Mouse (Mus musculus) lung, embryonic 15.5 days (tissue): ENCODE measurements at regions not wholly inside any gene's neighbourhood (a gene's known extent, or its start where the extent isn't known, plus 50 kb on each side); places are given as distances from the start of the nearest gene placed in this dataset.
"Not testable (repeated sequence)": the region's sequence is repeated elsewhere in the genome, so short reads cannot be mapped to it uniquely, and the experiment has no call there.

Source experiments
- ATAC-seq: fragments of 200-750 bp; cut with Nextera tagmentation; 2 replicates; pipeline ENCODE4 v1.8.0; 2017; ENCODE audit warnings: moderate number of reproducible peaks, borderline replicate concordance; ENCODE audit not compliant: low FRiP score, low TSS enrichment; ENCODE audit errors: extremely low read depth
- H3K27ac ChIP-seq: fragments of 300-500 bp; sonication (generic); 2 replicates; pipeline ENCODE4 v1.5.1; 2015; ENCODE audit warnings: moderate library complexity, mild to moderate bottlenecking, inconsistent platforms
- H3K27me3 ChIP-seq: fragments of 300-500 bp; sonication (generic); 2 replicates; pipeline ENCODE4 v1.6.1; 2015; ENCODE audit warnings: inconsistent platforms
- H3K36me3 ChIP-seq: fragments of 300-500 bp; sonication (generic); 2 replicates; pipeline ENCODE4 v1.6.1; 2015; ENCODE audit warnings: inconsistent platforms
- H3K4me1 ChIP-seq: fragments of 300-500 bp; sonication (generic); 2 replicates; pipeline ENCODE4 v1.6.1; 2015; ENCODE audit warnings: inconsistent platforms
- H3K4me2 ChIP-seq: fragments of 300-500 bp; sonication (generic); 2 replicates; pipeline ENCODE4 v1.6.1; 2015; ENCODE audit warnings: inconsistent platforms, mild to moderate bottlenecking, moderate library complexity
- H3K4me3 ChIP-seq: fragments of 300-500 bp; sonication (generic); 2 replicates; pipeline ENCODE4 v1.5.1; 2015; ENCODE audit warnings: mild to moderate bottlenecking, inconsistent platforms
- H3K9ac ChIP-seq: fragments of 300-500 bp; sonication (generic); 2 replicates; pipeline ENCODE4 v1.6.1; 2015; ENCODE audit warnings: inconsistent platforms
- H3K9me3 ChIP-seq: fragments of 300-500 bp; sonication (generic); 2 replicates; pipeline ENCODE4 v1.6.1; 2016; ENCODE audit warnings: inconsistent platforms
- WGBS: fragments of 180-500 bp; shearing (Covaris S2); methylation state at CpG from one replicate; pipeline ENCODE4 v1.1.7; 2015; 5-methylcytosine and 5-hydroxymethylcytosine counted together

- Histone ChIP-seq H3K4me2 (no peak overlapping the region), H3K36me3 (no peaks in the 10 kb centered on the region), H3K4me1 (peaks cover 12% of the 10 kb centered on the region; the same call in 1 of the 2 replicates), H3K4me3 (no peak overlapping the region), H3K9ac (no peak overlapping the region), H3K27me3 (no peaks in the 10 kb centered on the region), H3K9me3 (no peaks in the 10 kb centered on the region), H3K27ac (no peak overlapping the region)
- 64% methylated on average over 4 of the region's 4 CpGs for WGBS
- ATAC-seq = no peak
Observed at GRCm38 (mm10) chr1:64413181-64413560, 119.3 kb upstream of the Creb1 start.

GRCm38 (mm10) chr1:64412481-64413180 lies 119.8 kb upstream of the Creb1 start:
- H3K4me2 ChIP-seq = no peak overlapping the region
- 58% methylated on average over 10 of the region's 10 CpGs for WGBS
- no peaks in the 10 kb centered on the region for H3K36me3 ChIP-seq
- no peaks in the 10 kb centered on the region for H3K9me3 ChIP-seq
- peaks cover 12% of the 10 kb centered on the region; the same call in 1 of the 2 replicates for H3K4me1 ChIP-seq
- H3K27ac ChIP-seq = no peak overlapping the region
- H3K4me3 ChIP-seq = no peak overlapping the region
- ATAC-seq = no peak
- no peaks in the 10 kb centered on the region for H3K27me3 ChIP-seq
- H3K9ac ChIP-seq = no peak overlapping the region

GRCm38 (mm10) chr1:64411851-64412480 lies 120.5 kb upstream of the Creb1 start:
- H3K27me3 ChIP-seq = no peaks in the 10 kb centered on the region
- no peak overlapping the region for H3K4me3 ChIP-seq
- H3K9ac ChIP-seq = no peak overlapping the region
- no peak overlapping the region for H3K4me2 ChIP-seq
- ATAC-seq = no peak
- no peak overlapping the region for H3K27ac ChIP-seq
- no peaks in the 10 kb centered on the region for H3K36me3 ChIP-seq
- H3K9me3 ChIP-seq = no peaks in the 10 kb centered on the region
- 69% methylated on average over 4 of the region's 4 CpGs for WGBS
- peaks cover 12% of the 10 kb centered on the region; the same call in 1 of the 2 replicates for H3K4me1 ChIP-seq

- no peak overlapping the region for H3K4me3 ChIP-seq
- no peaks in the 10 kb centered on the region for H3K27me3 ChIP-seq
- H3K4me1 ChIP-seq = peaks cover 12% of the 10 kb centered on the region; the same call in 1 of the 2 replicates
- ATAC-seq = no peak
- H3K9ac ChIP-seq = no peak overlapping the region
- no peaks in the 10 kb centered on the region for H3K9me3 ChIP-seq
- whole genome bisulfite sequencing = 68% methylated on average over 4 of the region's 4 CpGs
- H3K27ac ChIP-seq = no peak overlapping the region
- no peaks in the 10 kb centered on the region for H3K36me3 ChIP-seq
- H3K4me2 ChIP-seq = no peak overlapping the region
Observed at GRCm38 (mm10) chr1:64408807-64409582, 123.5 kb upstream of the Creb1 start.

- Histone ChIP-seq H3K27me3 (no peaks in the 10 kb centered on the region), H3K4me1 (no peaks in the 10 kb centered on the region), H3K27ac (no peak overlapping the region), H3K9me3 (no peaks in the 10 kb centered on the region), H3K9ac (no peak overlapping the region), H3K36me3 (no peaks in the 10 kb centered on the region), H3K4me2 (no peak overlapping the region), H3K4me3 (no peak overlapping the region)
- ATAC-seq = no peak
- 75% methylated on average over 8 of the region's 8 CpGs for WGBS
Observed at GRCm38 (mm10) chr1:64391525-64391924, 140.9 kb upstream of the Creb1 start.

- no peak for ATAC-seq
- no peak overlapping the region for H3K27ac ChIP-seq
- 6% methylated on average over 6 of the region's 6 CpGs for WGBS
Observed at GRCm38 (mm10) chr1:64381264-64381663, 151.2 kb upstream of the Creb1 start.

GRCm38 (mm10) chr1:64376426-64376825 lies 156.0 kb upstream of the Creb1 start:
- not testable (repeated sequence) for H3K4me2 ChIP-seq, H3K9ac ChIP-seq, ATAC-seq, H3K27me3 ChIP-seq, H3K36me3 ChIP-seq, H3K4me1 ChIP-seq, H3K9me3 ChIP-seq, H3K27ac ChIP-seq, H3K4me3 ChIP-seq
- WGBS = 73% methylated on average over 1 of the region's 1 CpGs

More at GRCm38 (mm10) chr1:64381264-64381663, 151.2 kb upstream of the Creb1 start:
- Histone ChIP-seq H3K4me2 (no peak overlapping the region), H3K36me3 (no peaks in the 10 kb centered on the region), H3K9me3 (no peaks in the 10 kb centered on the region), H3K4me1 (peaks cover 7% of the 10 kb centered on the region; the same call in 1 of the 2 replicates), H3K9ac (no peak overlapping the region), H3K4me3 (no peak overlapping the region), H3K27me3 (no peaks in the 10 kb centered on the region)

- Histone ChIP-seq H3K27ac (no peak overlapping the region), H3K9me3 (no peaks in the 10 kb centered on the region), H3K4me3 (no peak overlapping the region), H3K27me3 (no peaks in the 10 kb centered on the region), H3K4me1 (no peaks in the 10 kb centered on the region), H3K9ac (no peak overlapping the region), H3K36me3 (no peaks in the 10 kb centered on the region), H3K4me2 (no peak overlapping the region)
- WGBS = 45% methylated on average over 13 of the region's 13 CpGs
- ATAC-seq = no peak
Observed at GRCm38 (mm10) chr1:64374286-64375071, 158.0 kb upstream of the Creb1 start.

GRCm38 (mm10) chr1:64364095-64364494 lies 168.3 kb upstream of the Creb1 start:
- H3K4me3 ChIP-seq = no peak overlapping the region
- no peak overlapping the region for H3K4me2 ChIP-seq
- no peak overlapping the region for H3K27ac ChIP-seq
- no peak overlapping the region for H3K9ac ChIP-seq
- no peak for ATAC-seq
- H3K9me3 ChIP-seq = no peaks in the 10 kb centered on the region
- H3K36me3 ChIP-seq = no peaks in the 10 kb centered on the region
- no peaks in the 10 kb centered on the region for H3K4me1 ChIP-seq
- 83% methylated on average over 1 of the region's 1 CpGs for WGBS
- H3K27me3 ChIP-seq = no peaks in the 10 kb centered on the region

- Histone ChIP-seq H3K4me2 (no peak overlapping the region), H3K36me3 (no peaks in the 10 kb centered on the region), H3K27ac (no peak overlapping the region), H3K4me1 (no peaks in the 10 kb centered on the region), H3K27me3 (no peaks in the 10 kb centered on the region), H3K4me3 (no peak overlapping the region), H3K9me3 (no peaks in the 10 kb centered on the region), H3K9ac (no peak overlapping the region)
- no peak for ATAC-seq
- WGBS = 68% methylated on average over 4 of the region's 4 CpGs
Observed at GRCm38 (mm10) chr1:64361959-64362638, 170.3 kb upstream of the Creb1 start.

GRCm38 (mm10) chr1:64343268-64343667 lies 189.2 kb upstream of the Creb1 start:
- Histone ChIP-seq H3K4me1 (no peaks in the 10 kb centered on the region), H3K27me3 (no peaks in the 10 kb centered on the region), H3K4me3 (no peak overlapping the region), H3K36me3 (no peaks in the 10 kb centered on the region), H3K27ac (no peak overlapping the region), H3K9me3 (no peaks in the 10 kb centered on the region), H3K4me2 (no peak overlapping the region), H3K9ac (no peak overlapping the region)
- WGBS = 81% methylated on average over 3 of the region's 3 CpGs
- no peak for ATAC-seq
